Mouse (Mus musculus): Measurements from ENCODE around the gene D10Wsu102e.

DNA sequence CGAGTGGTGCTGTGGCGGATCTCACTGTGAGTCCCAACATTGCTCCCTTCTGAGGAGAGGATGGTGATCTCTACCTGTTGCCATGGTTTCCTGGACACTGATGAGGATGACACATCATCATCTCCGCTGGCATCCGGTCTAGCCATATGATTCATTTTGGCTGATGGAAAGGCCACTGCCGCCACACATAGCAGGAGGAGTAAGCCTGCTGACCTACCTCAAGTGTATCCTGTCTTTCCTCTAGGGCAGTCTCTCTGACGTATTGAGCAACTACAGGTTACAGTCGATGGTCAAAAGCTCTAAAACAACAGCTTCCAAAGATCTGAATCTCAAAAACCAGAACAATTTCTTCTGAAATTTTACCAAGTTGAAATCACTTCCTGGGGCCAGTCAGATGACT lies 39.2 kb upstream of the D10Wsu102e start:
- TF ChIP-seq CTCF (IDR thresholded peaks at IDR 0.05; ENCODE audit: insufficient read depth, low read depth, low read length) = no peak
- TF ChIP-seq POLR2A (IDR thresholded peaks at IDR 0.05; ENCODE audit: insufficient read depth, low read depth, low read length) = no peak

Data from olfactory bulb, adult 2 months (tissue).